Mouse (Mus musculus) liver, adult (tissue): ENCODE data around the gene Casp4.

Experiments
- GATA4 ChIP-seq: IDR thresholded peaks from 2 replicates; pipeline ENCODE4 v1.6.1; 2014; ENCODE audit warnings: mild to moderate bottlenecking, low read length; ENCODE audit not compliant: insufficient replicate concordance

Casp4 gene

GRCm38 (mm10) chr9:5308561-5308960 is at the start of gene Casp4:
Gene Casp4, plus strand, starts transcription at chr9:5308828.
- no peak for TF ChIP-seq GATA4

DNA sequence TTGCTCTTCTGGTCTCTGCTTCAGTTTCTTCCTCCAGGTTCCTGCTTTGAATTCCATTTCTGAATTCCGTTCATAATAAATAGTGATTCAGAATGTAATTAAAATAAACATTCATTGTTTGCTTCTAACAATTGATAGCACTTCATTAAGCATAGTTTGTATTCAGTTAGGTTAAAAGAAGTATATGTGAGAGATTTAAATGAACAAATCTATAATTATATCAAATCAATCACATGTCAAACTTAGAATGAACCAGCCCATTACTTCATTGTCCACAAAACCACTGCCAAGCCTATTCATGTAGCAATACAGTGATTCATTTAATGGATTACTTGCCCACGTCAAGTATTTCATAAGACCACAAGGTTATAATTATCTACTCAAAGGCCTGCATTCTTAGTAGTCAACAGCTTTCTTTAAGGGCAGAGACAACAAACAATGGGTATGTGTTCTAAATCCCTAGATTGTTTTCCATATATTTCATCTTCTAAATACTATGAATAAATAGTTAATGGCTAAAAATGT is 44.6 kb upstream of the Casp4 start:
- no peak for TF ChIP-seq GATA4

DNA sequence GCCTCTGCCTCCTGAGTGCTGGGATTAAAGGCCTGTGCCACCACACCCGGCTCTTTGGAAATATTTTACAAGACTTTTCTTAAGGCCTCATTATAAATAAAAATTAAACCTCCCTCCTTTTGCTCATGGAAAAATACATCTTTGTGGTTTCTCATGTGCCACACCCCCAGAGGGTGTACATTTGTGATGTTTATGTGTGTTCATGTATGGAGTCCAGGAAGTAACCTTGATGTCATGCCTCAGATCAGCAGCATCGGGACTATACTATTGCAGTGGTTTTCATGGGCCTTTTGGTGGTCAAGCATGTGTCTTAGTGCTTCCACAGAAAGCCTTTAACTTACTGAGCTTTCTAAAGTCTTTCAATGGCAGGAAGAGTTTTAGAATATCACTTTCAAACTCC is 38.4 kb upstream of the Casp4 start:
- no peak for TF ChIP-seq GATA4

DNA sequence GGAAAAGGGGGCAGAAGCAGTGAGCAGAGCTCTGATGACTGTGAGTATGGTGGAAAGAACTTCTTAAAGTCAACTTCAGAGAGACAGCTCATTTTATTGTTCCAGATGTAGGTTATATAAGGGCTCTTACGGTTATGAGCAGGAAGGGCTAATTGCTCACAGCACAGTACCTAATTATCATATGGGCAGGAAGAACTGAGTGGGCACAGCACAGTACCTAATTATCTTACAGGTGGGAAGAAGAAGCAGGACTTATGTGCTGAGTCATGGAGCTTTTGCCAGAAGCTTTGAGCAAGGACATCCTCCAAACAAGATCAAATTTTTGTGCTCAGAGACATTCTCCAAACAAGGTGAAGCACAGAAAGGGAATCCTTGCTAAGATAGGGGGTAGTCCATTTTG is 37.7 kb upstream of the Casp4 start:
- TF ChIP-seq GATA4 = no peak

GRCm38 (mm10) chr9:5271334-5271845 is 37.2 kb upstream of the Casp4 start:
- TF ChIP-seq GATA4 = no peak

GRCm38 (mm10) chr9:5286071-5286470 is 22.6 kb upstream of the Casp4 start:
- TF ChIP-seq GATA4 = no peak

DNA sequence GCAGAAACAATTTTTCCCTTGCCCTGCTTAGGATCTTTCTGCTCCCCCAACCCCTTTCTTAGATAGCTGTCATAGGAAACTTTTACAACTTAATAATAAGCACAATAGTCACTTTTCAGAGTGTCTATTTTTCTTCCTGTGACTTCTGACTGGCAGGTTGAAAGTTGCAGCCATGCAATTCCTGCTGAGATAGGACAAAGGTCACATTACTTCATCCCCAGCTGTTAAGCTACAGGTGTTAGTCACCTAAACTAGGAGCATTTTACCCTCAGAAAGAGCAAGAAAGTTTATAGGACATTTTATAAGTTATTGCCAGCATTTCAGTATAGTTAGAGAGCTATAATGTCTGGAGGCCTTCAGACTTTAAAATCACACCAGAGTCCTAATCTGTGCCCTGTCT is 22.0 kb upstream of the Casp4 start:
- no peak for TF ChIP-seq GATA4

DNA sequence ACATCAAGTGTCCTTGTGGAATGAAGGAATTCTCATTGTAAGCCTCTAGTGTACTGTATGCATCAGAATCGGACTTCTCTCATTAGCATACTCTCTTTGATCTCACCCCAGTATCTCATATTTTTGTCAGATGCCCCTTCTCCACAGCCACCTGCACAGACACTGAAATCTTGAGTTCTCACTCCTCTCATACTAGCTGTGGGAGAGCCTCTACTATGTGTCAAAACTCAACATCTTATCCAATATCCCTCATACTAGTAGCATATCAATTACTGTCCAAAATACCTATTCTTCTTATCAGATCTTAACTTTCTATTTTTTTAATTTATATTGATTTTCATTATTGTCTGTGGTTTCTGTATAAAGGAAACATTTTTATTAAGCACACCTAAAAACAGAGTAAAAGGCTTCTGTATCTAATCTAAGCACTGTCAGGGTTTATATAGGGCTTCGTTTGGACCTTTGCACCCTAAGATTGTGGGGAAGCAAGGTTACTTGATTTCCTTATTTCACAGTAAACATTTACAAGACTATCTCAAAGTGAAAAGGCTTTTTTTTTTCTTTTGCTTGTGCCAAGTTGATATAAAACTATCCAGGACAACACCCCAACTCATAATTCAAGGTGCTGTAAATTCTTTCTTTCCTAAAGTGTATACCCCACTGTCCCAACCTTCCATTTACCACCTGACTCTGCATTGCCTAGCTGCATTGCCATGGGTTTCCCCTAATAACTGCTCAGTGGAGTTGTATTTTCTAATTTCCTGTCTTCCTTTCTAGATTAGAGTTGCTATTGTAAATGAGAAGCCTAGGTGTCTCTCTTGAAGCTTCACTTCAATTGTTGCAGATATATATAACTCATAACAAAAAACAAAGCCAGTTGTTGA is 12.0 kb upstream of the Casp4 start:
- no peak for TF ChIP-seq GATA4

GRCm38 (mm10) chr9:5298329-5299131 is 10.1 kb upstream of the Casp4 start, which contains the start of gene Casp1:
Gene Casp1, plus strand, starts transcription at chr9:5298517.
- no peak for TF ChIP-seq GATA4

GRCm38 (mm10) chr9:5299132-5299381 is 9.6 kb upstream of the Casp4 start:
- no peak for TF ChIP-seq GATA4

GRCm38 (mm10) chr9:5310112-5310511 is 1.5 kb downstream of the Casp4 start:
- TF ChIP-seq GATA4 = no peak

DNA sequence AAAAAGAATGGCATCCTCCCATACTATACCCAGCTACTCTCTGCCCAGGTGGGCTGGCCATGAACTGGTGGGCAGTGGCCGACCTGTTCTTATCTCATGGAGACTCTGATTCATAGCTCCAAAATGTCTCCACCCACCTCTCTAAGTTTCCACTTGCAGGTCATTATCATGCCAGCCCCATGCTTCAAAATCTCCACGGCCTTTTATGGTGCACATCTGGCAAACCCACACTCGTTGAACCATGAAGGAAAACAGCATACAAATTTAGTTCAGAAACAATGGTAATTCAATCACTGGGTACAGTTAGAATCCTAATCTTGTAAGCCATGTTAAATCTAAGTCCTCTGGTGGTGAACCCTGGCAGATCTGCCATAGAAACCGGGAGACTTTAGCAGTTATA is 2.8 kb downstream of the Casp4 start:
- no peak for TF ChIP-seq GATA4

- TF ChIP-seq GATA4 = no peak
These were observed 19.6 kb downstream of the Casp4 start for GRCm38 (mm10) chr9:5328204-5328603.

- TF ChIP-seq GATA4 = no peak
These were observed 23.8 kb downstream of the Casp4 start for GRCm38 (mm10) chr9:5332441-5332840.

DNA sequence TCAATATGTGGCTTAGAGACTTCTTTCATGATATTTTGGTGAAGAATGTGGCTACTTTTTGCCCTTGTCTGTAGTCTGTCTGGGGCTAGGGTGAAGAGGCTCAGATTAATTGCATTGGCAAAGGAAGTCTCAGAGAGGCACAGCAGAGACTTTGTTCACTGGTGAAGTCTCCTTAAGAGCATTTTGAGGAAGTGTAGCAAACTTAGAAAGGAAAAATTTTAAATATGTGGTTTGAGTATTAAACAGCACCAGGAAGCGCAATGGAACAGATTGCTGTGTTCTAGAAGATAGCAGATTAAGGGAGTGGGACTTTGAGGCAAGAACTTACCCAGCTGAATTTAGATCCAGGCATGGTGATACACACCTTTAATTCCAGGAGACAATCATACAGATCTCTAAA is 24.8 kb downstream of the Casp4 start:
- TF ChIP-seq GATA4 = no peak

DNA sequence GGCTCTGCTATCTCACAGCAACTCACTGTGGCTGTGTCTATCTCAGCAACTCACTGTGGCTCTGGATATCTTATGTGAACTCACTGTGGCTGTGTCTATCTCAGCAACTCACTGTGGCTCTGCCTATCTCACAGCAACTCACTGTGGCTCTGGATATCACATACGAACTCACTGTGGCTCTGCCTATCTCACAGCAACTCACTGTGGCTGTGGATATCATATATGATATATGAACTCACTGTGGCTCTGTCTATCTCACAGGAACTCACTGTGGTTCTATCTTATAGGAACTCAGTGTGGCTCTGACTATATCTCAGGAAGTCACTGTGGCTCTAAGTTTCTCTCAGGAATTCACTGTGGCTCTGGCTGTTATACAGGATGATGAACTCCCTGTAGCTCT is 34.5 kb downstream of the Casp4 start:
- TF ChIP-seq GATA4 = no peak
